Mouse (Mus musculus): ENCODE measurements at regions not wholly inside any gene's neighbourhood (a gene's known extent, or its start where the extent isn't known, plus 50 kb on each side); places are given as distances from the start of the nearest gene placed in this dataset.

- no peak for DNase-seq (ENCODE audit: low spot score)
Measured at GRCm38 (mm10) chr9:113421121-113421520, 286.9 kb downstream of the Pdcd6ip start.

GRCm38 (mm10) chr9:113419801-113420200, 288.3 kb downstream of the Pdcd6ip start:
- no peak for DNase-seq (ENCODE audit: low spot score)

GRCm38 (mm10) chr9:113417106-113417505, 291.0 kb downstream of the Pdcd6ip start:
- no peak for DNase-seq (ENCODE audit: low spot score)

- DNase-seq (ENCODE audit: low spot score): no peak
Measured at GRCm38 (mm10) chr9:113415511-113415931, 292.5 kb downstream of the Pdcd6ip start.

GRCm38 (mm10) chr9:113414690-113415089, 293.4 kb downstream of the Pdcd6ip start:
- no peak for DNase-seq (ENCODE audit: low spot score)

GRCm38 (mm10) chr9:113413851-113414250, 294.2 kb downstream of the Pdcd6ip start:
- DNase-seq (ENCODE audit: low spot score): no peak

- DNase-seq (ENCODE audit: low spot score): no peak
Measured at GRCm38 (mm10) chr9:113411638-113412037, 296.4 kb downstream of the Pdcd6ip start.

- DNase-seq (ENCODE audit: low spot score): no peak
Measured at GRCm38 (mm10) chr9:113408521-113408920, 299.5 kb downstream of the Pdcd6ip start.

GRCm38 (mm10) chr9:113394320-113394719, 313.7 kb downstream of the Pdcd6ip start:
- DNase-seq (ENCODE audit: low spot score): no peak

- no peak for DNase-seq (ENCODE audit: low spot score)
Measured at GRCm38 (mm10) chr9:113387356-113387755, 320.7 kb downstream of the Pdcd6ip start.

- DNase-seq (ENCODE audit: low spot score): no peak
Measured at GRCm38 (mm10) chr9:113381591-113382110, 326.4 kb downstream of the Pdcd6ip start.

GRCm38 (mm10) chr9:113380408-113381129, 327.5 kb downstream of the Pdcd6ip start:
- DNase-seq (ENCODE audit: low spot score): no peak

GRCm38 (mm10) chr9:113378525-113378924, 329.5 kb downstream of the Pdcd6ip start:
- no peak for DNase-seq (ENCODE audit: low spot score)

- no peak for DNase-seq (ENCODE audit: low spot score)
Measured at GRCm38 (mm10) chr9:113371718-113372306, 336.2 kb downstream of the Pdcd6ip start.

GRCm38 (mm10) chr9:113347942-113348341, 360.1 kb downstream of the Pdcd6ip start:
- DNase-seq (ENCODE audit: low spot score): no peak

- DNase-seq (ENCODE audit: low spot score): no peak
Measured at GRCm38 (mm10) chr9:113346531-113346930, 361.5 kb downstream of the Pdcd6ip start.

GRCm38 (mm10) chr9:113342131-113342530, 365.9 kb downstream of the Pdcd6ip start:
- no peak for DNase-seq (ENCODE audit: low spot score)

- DNase-seq (ENCODE audit: low spot score): no peak
Measured at GRCm38 (mm10) chr9:113340838-113341237, 367.2 kb downstream of the Pdcd6ip start.

GRCm38 (mm10) chr9:113340036-113340435, 368.0 kb downstream of the Pdcd6ip start:
- no peak for DNase-seq (ENCODE audit: low spot score)

- DNase-seq (ENCODE audit: low spot score): no peak
Measured at GRCm38 (mm10) chr9:113324489-113324888, 383.6 kb downstream of the Pdcd6ip start.

GRCm38 (mm10) chr9:113309707-113310574, 398.1 kb downstream of the Pdcd6ip start:
- no peak for DNase-seq (ENCODE audit: low spot score)

- no peak for DNase-seq (ENCODE audit: low spot score)
Measured at GRCm38 (mm10) chr9:113305761-113306160, 402.3 kb downstream of the Pdcd6ip start.

All from layer of hippocampus, adult 9-10 months (tissue).